Mouse (Mus musculus): ENCODE data around the gene Smu1. TPM values are rescaled to one million over a fixed set of nuclear protein-coding genes. Genes with fewer than 3 reads are reported as not detected.

Smu1 gene
- polyA plus RNA-seq, 1 experiment from 2014 or later, result 122 TPM

- Histone ChIP-seq H3K4me3 (replicated peaks; ENCODE audit: low read depth, low read length) (no peak overlapping the region), H3K36me3 (ENCODE audit: insufficient read depth, low read length) (no peaks in the 10 kb centered on the region), H3K9me3 (replicated peaks; ENCODE audit: low read length) (no peaks in the 10 kb centered on the region), H3K9ac (ENCODE audit: low read depth, low read length) (no peak overlapping the region), H3K27me3 (ENCODE audit: insufficient read depth, low read length) (no peaks in the 10 kb centered on the region), H3K4me2 (ENCODE audit: low read length) (no peak overlapping the region), H3K27ac (no peak overlapping the region), H3K4me1 (replicated peaks; ENCODE audit: insufficient read depth, low read length) (peaks cover 13% of the 10 kb centered on the region; the same call in 1 of the 2 replicates)
- DNase-seq (ENCODE audit: low spot score), result no peak
- no peak for ATAC-seq (replicated peaks; ENCODE audit: low FRiP score, low read depth)
- TF ChIP-seq CTCF (IDR thresholded peaks at IDR 0.05; ENCODE audit: low read depth), result no peak
- 26% methylated on average over 8 of the region's 8 CpGs for WGBS
These were observed 24.2 kb upstream of the Smu1 start for GRCm38 (mm10) chr4:40781797-40782495.

- Histone ChIP-seq H3K4me2 (ENCODE audit: low read length) (no peak overlapping the region), H3K27ac (peak overlapping the region; percentile 3; the same call in 1 of the 2 replicates), H3K4me1 (replicated peaks; ENCODE audit: insufficient read depth, low read length) (peaks cover 13% of the 10 kb centered on the region; the same call in 1 of the 2 replicates), H3K9me3 (replicated peaks; ENCODE audit: low read length) (no peaks in the 10 kb centered on the region), H3K4me3 (replicated peaks; ENCODE audit: low read depth, low read length) (no peak overlapping the region), H3K27me3 (ENCODE audit: insufficient read depth, low read length) (no peaks in the 10 kb centered on the region), H3K9ac (ENCODE audit: low read depth, low read length) (no peak overlapping the region), H3K36me3 (ENCODE audit: insufficient read depth, low read length) (no peaks in the 10 kb centered on the region)
- DNase-seq (ENCODE audit: low spot score) (peak; percentile 64), ATAC-seq (replicated peaks; ENCODE audit: low FRiP score, low read depth) (no peak)
- 21% methylated on average over 3 of the region's 3 CpGs for WGBS
- TF ChIP-seq CTCF (IDR thresholded peaks at IDR 0.05; ENCODE audit: low read depth), result no peak
These were observed 23.4 kb upstream of the Smu1 start for GRCm38 (mm10) chr4:40781143-40781542.

DNA sequence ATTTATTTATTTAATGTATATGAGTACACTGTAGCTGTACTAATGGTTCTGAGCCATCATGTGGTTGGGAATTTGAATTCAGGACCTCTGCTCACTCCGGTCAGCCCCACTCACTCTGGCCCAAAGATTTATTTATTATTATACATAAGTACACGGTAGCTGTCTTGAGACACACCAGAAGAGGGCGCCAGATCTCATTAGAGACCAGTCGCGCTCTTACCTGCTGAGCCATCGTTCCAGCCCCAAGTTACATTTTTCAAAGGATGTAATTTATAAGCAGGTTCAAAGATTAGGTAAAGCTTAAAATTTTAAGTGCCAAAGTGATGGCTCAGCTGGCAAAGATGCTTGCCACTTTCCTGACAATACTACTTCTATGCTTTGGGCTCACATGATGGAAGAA is 20.9 kb upstream of the Smu1 start:
- H3K4me2 ChIP-seq (ENCODE audit: low read length), result no peak overlapping the region
- no peaks in the 10 kb centered on the region for H3K27me3 ChIP-seq (ENCODE audit: insufficient read depth, low read length)
- DNase-seq (ENCODE audit: low spot score) (no peak), ATAC-seq (replicated peaks; ENCODE audit: low FRiP score, low read depth) (no peak)
- no peaks in the 10 kb centered on the region for H3K36me3 ChIP-seq (ENCODE audit: insufficient read depth, low read length)
- H3K27ac ChIP-seq, result no peak overlapping the region
- 80% methylated on average over 6 of the region's 6 CpGs for WGBS
- H3K4me1 ChIP-seq (replicated peaks; ENCODE audit: insufficient read depth, low read length), result peaks cover 24% of the 10 kb centered on the region; the same call in 1 of the 2 replicates
- H3K4me3 ChIP-seq (replicated peaks; ENCODE audit: low read depth, low read length), result no peak overlapping the region
- no peak overlapping the region for H3K9ac ChIP-seq (ENCODE audit: low read depth, low read length)
- H3K9me3 ChIP-seq (replicated peaks; ENCODE audit: low read length), result no peaks in the 10 kb centered on the region
- peak; percentile 40; the same call in 1 of the 2 replicates for TF ChIP-seq CTCF (IDR thresholded peaks at IDR 0.05; ENCODE audit: low read depth)

GRCm38 (mm10) chr4:40777116-40777515 is 19.4 kb upstream of the Smu1 start:
- Histone ChIP-seq H3K36me3 (ENCODE audit: insufficient read depth, low read length) (no peaks in the 10 kb centered on the region), H3K4me2 (ENCODE audit: low read length) (no peak overlapping the region), H3K4me1 (replicated peaks; ENCODE audit: insufficient read depth, low read length) (peaks cover 22% of the 10 kb centered on the region; the same call in 1 of the 2 replicates), H3K27ac (peak overlapping the region; percentile 66; the same call in 1 of the 2 replicates), H3K9ac (ENCODE audit: low read depth, low read length) (no peak overlapping the region), H3K27me3 (ENCODE audit: insufficient read depth, low read length) (no peaks in the 10 kb centered on the region), H3K4me3 (replicated peaks; ENCODE audit: low read depth, low read length) (no peak overlapping the region), H3K9me3 (replicated peaks; ENCODE audit: low read length) (no peaks in the 10 kb centered on the region)
- 21% methylated on average over 2 of the region's 2 CpGs for WGBS
- peak; percentile 55 for DNase-seq (ENCODE audit: low spot score)
- TF ChIP-seq CTCF (IDR thresholded peaks at IDR 0.05; ENCODE audit: low read depth), result no peak
- ATAC-seq (replicated peaks; ENCODE audit: low FRiP score, low read depth), result no peak

GRCm38 (mm10) chr4:40776416-40776815 is 18.7 kb upstream of the Smu1 start:
- Histone ChIP-seq H3K9ac (ENCODE audit: low read depth, low read length) (no peak overlapping the region), H3K4me3 (replicated peaks; ENCODE audit: low read depth, low read length) (no peak overlapping the region), H3K4me1 (replicated peaks; ENCODE audit: insufficient read depth, low read length) (peaks cover 16% of the 10 kb centered on the region; the same call in 1 of the 2 replicates), H3K4me2 (ENCODE audit: low read length) (no peak overlapping the region), H3K36me3 (ENCODE audit: insufficient read depth, low read length) (no peaks in the 10 kb centered on the region), H3K9me3 (replicated peaks; ENCODE audit: low read length) (no peaks in the 10 kb centered on the region), H3K27ac (no peak overlapping the region), H3K27me3 (ENCODE audit: insufficient read depth, low read length) (no peaks in the 10 kb centered on the region)
- ATAC-seq (replicated peaks; ENCODE audit: low FRiP score, low read depth) (no peak), DNase-seq (ENCODE audit: low spot score) (no peak)
- TF ChIP-seq CTCF (IDR thresholded peaks at IDR 0.05; ENCODE audit: low read depth), result no peak
- WGBS, result 71% methylated on average over 4 of the region's 4 CpGs

GRCm38 (mm10) chr4:40774279-40775259 is 16.8 kb upstream of the Smu1 start:
- Histone ChIP-seq H3K36me3 (ENCODE audit: insufficient read depth, low read length) (no peaks in the 10 kb centered on the region), H3K27ac (peak overlapping the region; percentile 6; the same call in 1 of the 2 replicates), H3K4me2 (ENCODE audit: low read length) (peak overlapping the region; percentile 39), H3K9ac (ENCODE audit: low read depth, low read length) (no peak overlapping the region), H3K27me3 (ENCODE audit: insufficient read depth, low read length) (no peaks in the 10 kb centered on the region), H3K4me1 (replicated peaks; ENCODE audit: insufficient read depth, low read length) (0 out of 2 replicates have a peak, but pooled peaks cover 11% of the 10 kb centered on the region), H3K4me3 (replicated peaks; ENCODE audit: low read depth, low read length) (no peak overlapping the region; the same call in 1 of the 2 replicates), H3K9me3 (replicated peaks; ENCODE audit: low read length) (no peaks in the 10 kb centered on the region)
- peak; percentile 95 for TF ChIP-seq CTCF (IDR thresholded peaks at IDR 0.05; ENCODE audit: low read depth)
- ATAC-seq (replicated peaks; ENCODE audit: low FRiP score, low read depth) (peak; percentile 77), DNase-seq (ENCODE audit: low spot score) (peak; percentile 91)
- WGBS, result 17% methylated on average over 12 of the region's 12 CpGs

Data from kidney, postnatal 0 days (tissue).